Mouse (Mus musculus): ENCODE results near the gene Zfp280c. TPM values are rescaled to one million over a fixed set of nuclear protein-coding genes. Genes with fewer than 3 reads are reported as not detected.

Gene Zfp280c
- polyA plus RNA-seq, 1 experiment from 2014 or later = 21.6 TPM

GRCm38 (mm10) chrX:48583332-48583731 is 11.0 kb downstream of the Zfp280c start:
- Histone ChIP-seq H3K9me3 (ENCODE audit: control insufficient read depth, low read length) (no peaks in the 10 kb centered on the region), H3K27ac (ENCODE audit: low read depth, low read length) (no peak overlapping the region), H3K4me2 (replicated peaks; ENCODE audit: low read depth, low read length) (no peak overlapping the region), H3K4me3 (ENCODE audit: low read depth, low read length) (no peak overlapping the region), H3K27me3 (ENCODE audit: control insufficient read depth, insufficient read depth, low read length) (no peaks in the 10 kb centered on the region), H3K36me3 (ENCODE audit: control insufficient read depth, insufficient read depth, low read length) (0 out of 2 replicates have a peak, but pooled peaks cover 2% of the 10 kb centered on the region), H3K4me1 (replicated peaks; ENCODE audit: control insufficient read depth, insufficient read depth, low read length) (no peaks in the 10 kb centered on the region), H3K9ac (ENCODE audit: low read depth, low read length) (no peak overlapping the region)
- ATAC-seq (ENCODE audit: low FRiP score) (no peak), DNase-seq (ENCODE audit: low spot score) (no peak)

GRCm38 (mm10) chrX:48532175-48532574 is 62.1 kb downstream of the Zfp280c start:
- H3K27me3 ChIP-seq (ENCODE audit: control insufficient read depth, insufficient read depth, low read length) = no peaks in the 10 kb centered on the region
- H3K36me3 ChIP-seq (ENCODE audit: control insufficient read depth, insufficient read depth, low read length) = no peaks in the 10 kb centered on the region
- no peak overlapping the region for H3K27ac ChIP-seq (ENCODE audit: low read depth, low read length)
- DNase-seq (ENCODE audit: low spot score) (peak; percentile 81), ATAC-seq (ENCODE audit: low FRiP score) (no peak)
- no peak overlapping the region for H3K4me2 ChIP-seq (replicated peaks; ENCODE audit: low read depth, low read length)
- H3K4me3 ChIP-seq (ENCODE audit: low read depth, low read length) = no peak overlapping the region
- H3K4me1 ChIP-seq (replicated peaks; ENCODE audit: control insufficient read depth, insufficient read depth, low read length) = no peaks in the 10 kb centered on the region
- H3K9ac ChIP-seq (ENCODE audit: low read depth, low read length) = no peak overlapping the region
- H3K9me3 ChIP-seq (ENCODE audit: control insufficient read depth, low read length) = no peaks in the 10 kb centered on the region
- WGBS = 40% methylated on average over 3 of the region's 3 CpGs

- H3K4me1 ChIP-seq (replicated peaks; ENCODE audit: control insufficient read depth, insufficient read depth, low read length) = no peaks in the 10 kb centered on the region
- DNase-seq (ENCODE audit: low spot score) = no peak
- no peak overlapping the region for H3K27ac ChIP-seq (ENCODE audit: low read depth, low read length)
- no peaks in the 10 kb centered on the region for H3K36me3 ChIP-seq (ENCODE audit: control insufficient read depth, insufficient read depth, low read length)
- no peaks in the 10 kb centered on the region for H3K27me3 ChIP-seq (ENCODE audit: control insufficient read depth, insufficient read depth, low read length)
- no peak overlapping the region for H3K9ac ChIP-seq (ENCODE audit: low read depth, low read length)
- no peak overlapping the region for H3K4me2 ChIP-seq (replicated peaks; ENCODE audit: low read depth, low read length)
- no peak for ATAC-seq (ENCODE audit: low FRiP score)
- no peak overlapping the region for H3K4me3 ChIP-seq (ENCODE audit: low read depth, low read length)
- 75% methylated on average over 3 of the region's 3 CpGs for WGBS
- no peaks in the 10 kb centered on the region for H3K9me3 ChIP-seq (ENCODE audit: control insufficient read depth, low read length)
Observed at GRCm38 (mm10) chrX:48526435-48526834, 67.9 kb downstream of the Zfp280c start.

- H3K9me3 ChIP-seq (ENCODE audit: control insufficient read depth, low read length) = no peaks in the 10 kb centered on the region
- no peaks in the 10 kb centered on the region for H3K36me3 ChIP-seq (ENCODE audit: control insufficient read depth, insufficient read depth, low read length)
- no peak for ATAC-seq (ENCODE audit: low FRiP score)
- WGBS = 72% methylated on average over 8 of the region's 8 CpGs
- H3K27ac ChIP-seq (ENCODE audit: low read depth, low read length) = no peak overlapping the region
- H3K4me2 ChIP-seq (replicated peaks; ENCODE audit: low read depth, low read length) = no peak overlapping the region
- H3K4me3 ChIP-seq (ENCODE audit: low read depth, low read length) = no peak overlapping the region
- no peak overlapping the region for H3K9ac ChIP-seq (ENCODE audit: low read depth, low read length)
- no peaks in the 10 kb centered on the region for H3K27me3 ChIP-seq (ENCODE audit: control insufficient read depth, insufficient read depth, low read length)
- H3K4me1 ChIP-seq (replicated peaks; ENCODE audit: control insufficient read depth, insufficient read depth, low read length) = no peaks in the 10 kb centered on the region
- DNase-seq (ENCODE audit: low spot score) = no peak
Observed at GRCm38 (mm10) chrX:48525866-48526265, 68.4 kb downstream of the Zfp280c start.

- DNase-seq (ENCODE audit: low spot score) (no peak), ATAC-seq (ENCODE audit: low FRiP score) (no peak)
- no peaks in the 10 kb centered on the region for H3K27me3 ChIP-seq (ENCODE audit: control insufficient read depth, insufficient read depth, low read length)
- H3K4me1 ChIP-seq (replicated peaks; ENCODE audit: control insufficient read depth, insufficient read depth, low read length) = no peaks in the 10 kb centered on the region
- no peaks in the 10 kb centered on the region for H3K9me3 ChIP-seq (ENCODE audit: control insufficient read depth, low read length)
- H3K4me2 ChIP-seq (replicated peaks; ENCODE audit: low read depth, low read length) = no peak overlapping the region
- no peak overlapping the region for H3K27ac ChIP-seq (ENCODE audit: low read depth, low read length)
- WGBS = 71% methylated on average over 1 of the region's 1 CpGs
- H3K36me3 ChIP-seq (ENCODE audit: control insufficient read depth, insufficient read depth, low read length) = no peaks in the 10 kb centered on the region
- no peak overlapping the region for H3K9ac ChIP-seq (ENCODE audit: low read depth, low read length)
- H3K4me3 ChIP-seq (ENCODE audit: low read depth, low read length) = no peak overlapping the region
Observed at GRCm38 (mm10) chrX:48525332-48525731, 69.0 kb downstream of the Zfp280c start.

- no peak overlapping the region for H3K27ac ChIP-seq (ENCODE audit: low read depth, low read length)
- no peaks in the 10 kb centered on the region for H3K36me3 ChIP-seq (ENCODE audit: control insufficient read depth, insufficient read depth, low read length)
- no peaks in the 10 kb centered on the region for H3K27me3 ChIP-seq (ENCODE audit: control insufficient read depth, insufficient read depth, low read length)
- no peaks in the 10 kb centered on the region for H3K4me1 ChIP-seq (replicated peaks; ENCODE audit: control insufficient read depth, insufficient read depth, low read length)
- no peak overlapping the region for H3K9ac ChIP-seq (ENCODE audit: low read depth, low read length)
- no peak overlapping the region for H3K4me3 ChIP-seq (ENCODE audit: low read depth, low read length)
- ATAC-seq (ENCODE audit: low FRiP score) = no peak
- WGBS = 63% methylated on average over 3 of the region's 3 CpGs
- no peak for DNase-seq (ENCODE audit: low spot score)
- no peak overlapping the region for H3K4me2 ChIP-seq (replicated peaks; ENCODE audit: low read depth, low read length)
- no peaks in the 10 kb centered on the region for H3K9me3 ChIP-seq (ENCODE audit: control insufficient read depth, low read length)
Observed at GRCm38 (mm10) chrX:48523512-48523911, 70.8 kb downstream of the Zfp280c start.

- DNase-seq (ENCODE audit: low spot score) (no peak), ATAC-seq (ENCODE audit: low FRiP score) (no peak)
- Histone ChIP-seq H3K4me3 (ENCODE audit: low read depth, low read length) (no peak overlapping the region), H3K27me3 (ENCODE audit: control insufficient read depth, insufficient read depth, low read length) (no peaks in the 10 kb centered on the region), H3K36me3 (ENCODE audit: control insufficient read depth, insufficient read depth, low read length) (no peaks in the 10 kb centered on the region), H3K27ac (ENCODE audit: low read depth, low read length) (no peak overlapping the region), H3K4me1 (replicated peaks; ENCODE audit: control insufficient read depth, insufficient read depth, low read length) (no peaks in the 10 kb centered on the region), H3K4me2 (replicated peaks; ENCODE audit: low read depth, low read length) (no peak overlapping the region), H3K9ac (ENCODE audit: low read depth, low read length) (no peak overlapping the region), H3K9me3 (ENCODE audit: control insufficient read depth, low read length) (no peaks in the 10 kb centered on the region)
- WGBS = 75% methylated on average over 3 of the region's 3 CpGs
Observed at GRCm38 (mm10) chrX:48521651-48522050, 72.7 kb downstream of the Zfp280c start.

- ATAC-seq (ENCODE audit: low FRiP score) = peak; percentile 2
- Histone ChIP-seq H3K9ac (ENCODE audit: low read depth, low read length) (peak overlapping the region; percentile 76), H3K4me2 (replicated peaks; ENCODE audit: low read depth, low read length) (peak overlapping the region; percentile 68), H3K36me3 (ENCODE audit: control insufficient read depth, insufficient read depth, low read length) (no peaks in the 10 kb centered on the region), H3K9me3 (ENCODE audit: control insufficient read depth, low read length) (no peaks in the 10 kb centered on the region), H3K27ac (ENCODE audit: low read depth, low read length) (peak overlapping the region; percentile 79), H3K27me3 (ENCODE audit: control insufficient read depth, insufficient read depth, low read length) (no peaks in the 10 kb centered on the region), H3K4me3 (ENCODE audit: low read depth, low read length) (peak overlapping the region; percentile 45), H3K4me1 (replicated peaks; ENCODE audit: control insufficient read depth, insufficient read depth, low read length) (no peaks in the 10 kb centered on the region)
- DNase-seq (ENCODE audit: low spot score) = no peak
- WGBS = 15% methylated on average over 20 of the region's 20 CpGs
Observed at GRCm38 (mm10) chrX:48519549-48520085, 74.7 kb downstream of the Zfp280c start.

GRCm38 (mm10) chrX:48518808-48519548 is 75.3 kb downstream of the Zfp280c start, which contains the start of gene Rab33a:
Rab33a (plus strand) TSS chrX:48519285.
- Histone ChIP-seq H3K27ac (ENCODE audit: low read depth, low read length) (peak within 1 kb of the TSS; percentile 79), H3K4me1 (replicated peaks; ENCODE audit: control insufficient read depth, insufficient read depth, low read length) (no peaks in the 10 kb centered on the region), H3K27me3 (ENCODE audit: control insufficient read depth, insufficient read depth, low read length) (no peaks in the 10 kb centered on the region), H3K9ac (ENCODE audit: low read depth, low read length) (peak within 1 kb of the TSS; percentile 76), H3K36me3 (ENCODE audit: control insufficient read depth, insufficient read depth, low read length) (no peaks in the 10 kb centered on the region), H3K9me3 (ENCODE audit: control insufficient read depth, low read length) (no peaks in the 10 kb centered on the region), H3K4me2 (replicated peaks; ENCODE audit: low read depth, low read length) (peak within 1 kb of the TSS; percentile 68), H3K4me3 (ENCODE audit: low read depth, low read length) (peak within 1 kb of the TSS; percentile 45)
- 17% methylated on average over 29 of the region's 33 CpGs for WGBS
- ATAC-seq (ENCODE audit: low FRiP score) = peak; percentile 87
- DNase-seq (ENCODE audit: low spot score) = peak; percentile 58
